Mouse (Mus musculus): ENCODE measurements around the gene Hnrnpll.

Gene Hnrnpll

DNA sequence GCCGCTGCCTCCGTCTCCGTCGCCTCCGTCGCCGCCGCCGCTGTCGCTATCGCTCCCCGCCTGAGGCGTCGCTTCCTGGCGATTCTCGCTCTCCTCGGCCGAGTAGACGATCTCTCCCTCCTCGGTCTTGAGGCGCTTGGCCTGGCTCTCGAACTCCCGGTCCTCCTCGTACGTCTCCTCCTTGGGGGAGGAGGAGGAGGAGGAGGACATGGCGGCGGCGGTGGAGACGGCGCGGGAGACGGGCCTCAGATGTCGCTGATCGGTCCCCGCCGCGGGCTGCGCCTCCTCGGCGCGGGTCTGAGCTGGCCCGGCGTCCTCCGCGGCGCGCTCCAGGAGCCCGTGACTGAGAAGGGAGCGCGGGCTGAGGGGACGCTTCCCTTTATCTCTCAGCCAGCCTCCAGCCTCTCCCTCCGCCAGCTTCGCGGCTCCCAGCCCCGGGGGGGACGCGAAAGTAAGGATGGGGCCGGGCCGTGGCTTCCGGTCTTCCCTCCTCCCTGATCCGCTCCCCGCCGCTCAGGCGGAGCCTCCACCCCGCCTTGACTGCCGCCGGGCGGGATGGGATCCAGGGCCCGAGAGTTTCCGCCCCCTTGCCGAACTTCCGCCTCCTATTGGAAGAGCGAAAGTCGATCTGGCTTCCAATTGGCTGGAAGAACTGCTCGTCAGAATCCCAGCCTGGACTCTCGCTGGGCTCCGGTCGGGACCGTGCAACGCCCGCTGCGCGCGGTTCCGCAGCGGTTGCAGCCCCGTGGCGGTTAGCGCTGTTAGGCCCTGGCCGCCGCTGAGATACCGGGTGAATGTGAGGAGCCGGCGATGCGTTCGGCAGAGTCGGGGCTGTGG lies at the start of gene Hnrnpll:
Gene Hnrnpll, minus strand, starts transcription at position 552 of the 837 bp plus-strand sequence.
- DNase-seq (ENCODE audit: low read depth, low spot score) = peak; percentile 98

GRCm38 (mm10) chr17:80105348-80105978 lies 43.3 kb upstream of the Hnrnpll start:
- no peak for DNase-seq (ENCODE audit: low read depth, low spot score)

DNA sequence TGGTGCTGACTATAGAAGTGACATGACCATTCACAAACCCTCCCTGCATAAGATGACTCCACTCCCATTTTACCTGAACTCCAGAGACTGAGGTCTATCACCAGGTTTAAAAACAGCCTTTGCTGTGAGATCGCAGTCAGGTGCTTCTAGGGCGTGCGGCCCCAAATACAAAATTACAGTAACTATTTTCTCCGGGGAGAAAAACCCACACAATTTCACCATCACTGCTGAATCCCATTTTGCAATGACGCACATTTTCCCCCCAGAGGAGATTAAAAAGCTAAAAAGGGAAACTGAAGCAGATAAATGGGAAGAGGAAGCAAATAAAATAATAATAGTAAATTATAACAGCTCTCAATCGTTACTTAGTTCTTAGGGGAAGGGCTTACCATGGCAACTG lies 37.7 kb upstream of the Hnrnpll start:
- no peak for DNase-seq (ENCODE audit: low read depth, low spot score)

- no peak for DNase-seq (ENCODE audit: low read depth, low spot score)
Observed at GRCm38 (mm10) chr17:80097221-80097620, 35.1 kb upstream of the Hnrnpll start.

DNA sequence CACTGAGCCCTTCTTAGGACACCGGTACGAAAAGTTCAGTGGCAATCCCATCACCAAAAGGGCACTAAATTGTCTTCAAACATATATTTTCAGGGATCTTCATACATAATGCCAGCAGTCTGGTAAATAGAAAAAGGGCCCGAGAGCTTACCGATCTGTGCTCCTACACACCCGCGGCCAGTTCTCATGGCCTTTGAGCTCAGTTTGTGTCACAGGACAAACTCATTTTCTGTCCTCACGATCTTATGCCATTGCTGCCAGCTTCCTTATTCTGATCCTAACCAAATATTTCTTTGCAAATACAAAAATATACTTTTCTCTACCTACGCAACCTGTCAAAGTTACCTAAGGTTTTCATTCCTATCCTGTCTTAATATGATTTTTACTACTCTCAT lies 34.6 kb upstream of the Hnrnpll start:
- DNase-seq (ENCODE audit: low read depth, low spot score) = no peak

DNA sequence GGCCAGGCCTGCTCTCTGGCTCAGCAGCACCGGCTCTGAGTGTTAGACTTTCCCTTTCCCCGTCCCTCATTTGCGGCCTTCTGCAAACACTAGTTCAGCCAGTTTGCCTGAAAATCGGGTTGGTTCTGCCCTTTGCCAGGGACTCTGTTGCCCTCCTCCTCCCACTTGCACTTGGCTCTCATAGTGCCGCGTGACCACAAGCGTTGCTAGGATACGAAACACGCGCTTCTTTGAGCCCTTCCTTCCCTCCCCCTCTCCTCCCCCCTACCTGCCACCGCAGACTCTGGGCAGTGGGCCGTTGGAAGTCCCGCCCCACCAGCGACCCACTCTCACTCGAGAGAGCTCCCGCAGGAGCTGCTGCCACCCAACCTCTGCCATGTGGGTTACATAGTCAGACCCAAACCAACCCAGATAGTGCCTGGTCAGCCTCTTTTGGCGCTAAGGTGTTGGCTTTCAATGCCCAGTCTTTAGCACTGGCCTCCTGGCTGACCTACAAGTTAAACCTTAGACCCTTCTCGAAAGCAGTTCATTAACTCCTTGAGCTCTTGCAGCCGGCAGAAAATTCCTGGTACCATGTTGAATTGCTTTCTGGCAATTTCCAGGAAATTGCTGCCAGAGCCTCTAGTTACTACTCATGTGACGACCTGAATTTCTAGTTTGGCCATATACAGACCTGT lies 34.0 kb upstream of the Hnrnpll start:
- DNase-seq (ENCODE audit: low read depth, low spot score) = peak; percentile 52

DNA sequence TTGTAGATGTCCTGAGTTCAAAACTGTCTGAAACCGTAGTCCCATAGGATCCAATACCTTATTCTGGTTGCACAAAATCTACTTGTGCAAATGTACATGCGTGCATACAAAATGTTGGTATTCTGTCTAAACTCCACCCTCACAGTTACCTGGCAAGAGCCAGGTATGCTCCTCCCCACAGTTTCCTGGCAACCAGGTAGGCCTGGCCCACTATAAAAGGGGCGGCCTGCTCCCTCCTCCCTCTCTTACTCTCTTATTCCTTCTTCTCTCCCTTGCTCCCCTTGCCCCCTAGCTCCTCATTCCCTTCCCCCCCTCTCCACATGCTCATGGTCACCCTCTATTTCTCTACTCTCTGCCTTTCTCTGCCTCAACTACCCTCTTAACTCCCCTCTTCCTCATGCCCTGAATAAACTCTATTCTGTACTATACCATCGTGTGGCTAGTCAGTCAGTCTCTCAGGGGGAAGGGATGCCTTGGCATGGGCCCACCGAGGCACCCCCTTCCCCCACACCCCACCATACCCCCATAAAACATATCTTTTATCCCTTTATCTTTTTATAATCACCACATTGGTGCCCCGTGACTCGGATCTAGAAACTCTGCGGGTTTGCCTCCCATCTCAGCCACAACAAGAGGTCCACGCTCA lies 33.2 kb upstream of the Hnrnpll start:
- DNase-seq (ENCODE audit: low read depth, low spot score) = no peak

GRCm38 (mm10) chr17:80091879-80092549 lies 29.9 kb upstream of the Hnrnpll start:
- no peak for DNase-seq (ENCODE audit: low read depth, low spot score)

- no peak for DNase-seq (ENCODE audit: low read depth, low spot score)
Observed at GRCm38 (mm10) chr17:80090551-80090950, 28.4 kb upstream of the Hnrnpll start.

GRCm38 (mm10) chr17:80088168-80088567 lies 26.0 kb upstream of the Hnrnpll start:
- DNase-seq (ENCODE audit: low read depth, low spot score) = no peak

GRCm38 (mm10) chr17:80086591-80086990 lies 24.5 kb upstream of the Hnrnpll start:
- no peak for DNase-seq (ENCODE audit: low read depth, low spot score)

DNA sequence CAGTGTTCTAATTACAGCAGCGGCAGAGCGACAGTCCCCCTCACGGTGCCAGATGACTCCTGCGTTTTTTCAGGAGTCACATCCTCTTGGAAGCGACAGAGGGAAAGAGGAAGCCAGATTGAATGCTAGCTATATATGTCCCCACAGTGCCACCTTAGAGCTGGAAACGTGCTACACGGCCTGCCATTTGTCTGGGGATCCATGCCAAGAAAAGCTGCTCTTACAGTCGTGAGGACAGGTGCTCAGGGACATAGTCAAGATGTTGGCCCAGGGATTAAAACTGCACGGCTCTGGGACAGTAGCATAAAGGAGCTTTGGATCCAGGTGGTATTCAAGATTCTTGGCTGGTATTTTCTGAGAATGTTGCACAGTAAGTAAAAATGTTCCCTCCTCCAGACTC lies 22.3 kb upstream of the Hnrnpll start:
- DNase-seq (ENCODE audit: low read depth, low spot score) = no peak

- no peak for DNase-seq (ENCODE audit: low read depth, low spot score)
Observed at GRCm38 (mm10) chr17:80083223-80083622, 21.1 kb upstream of the Hnrnpll start.

DNA sequence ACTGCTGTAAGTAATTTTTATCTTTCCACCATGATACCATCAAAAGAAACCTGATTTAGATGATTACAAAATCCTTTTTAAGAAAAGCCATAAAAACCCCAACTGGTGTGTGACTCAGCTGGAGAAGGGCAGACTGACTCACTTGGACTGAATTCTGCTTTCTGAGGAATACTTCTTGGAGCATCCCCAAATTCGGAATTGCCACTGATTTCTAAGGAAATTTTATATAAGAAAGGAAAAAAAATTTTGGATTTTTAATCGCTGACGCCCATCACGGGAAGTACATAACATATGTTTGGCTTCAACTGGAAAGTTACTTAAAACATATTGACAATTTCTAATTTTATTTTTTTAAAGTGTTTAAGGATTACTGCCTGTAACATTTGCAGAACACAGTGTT lies 16.6 kb upstream of the Hnrnpll start:
- DNase-seq (ENCODE audit: low read depth, low spot score) = no peak

DNA sequence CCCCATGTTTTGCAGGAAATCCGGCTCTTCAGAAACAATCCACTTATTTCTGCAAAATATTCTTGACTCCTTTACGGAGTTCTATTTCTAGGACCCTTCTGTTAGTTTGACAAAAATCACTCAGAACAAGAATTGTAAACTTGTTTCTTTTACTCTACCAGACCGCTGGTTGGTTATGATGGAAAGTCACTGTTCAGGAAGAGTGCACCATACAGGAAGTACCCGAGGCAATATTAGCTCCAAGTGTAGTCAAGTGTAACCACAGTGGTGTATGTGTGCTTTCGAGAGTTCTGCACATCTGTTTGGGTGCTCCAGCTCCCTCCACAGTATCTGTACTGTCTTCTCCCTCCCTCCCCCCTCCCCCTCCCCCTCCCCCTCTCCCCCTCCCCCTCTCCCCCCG lies 5.1 kb upstream of the Hnrnpll start:
- DNase-seq (ENCODE audit: low read depth, low spot score) = no peak

GRCm38 (mm10) chr17:80063840-80064495 lies 1.8 kb upstream of the Hnrnpll start:
- DNase-seq (ENCODE audit: low read depth, low spot score) = peak; percentile 35

DNA sequence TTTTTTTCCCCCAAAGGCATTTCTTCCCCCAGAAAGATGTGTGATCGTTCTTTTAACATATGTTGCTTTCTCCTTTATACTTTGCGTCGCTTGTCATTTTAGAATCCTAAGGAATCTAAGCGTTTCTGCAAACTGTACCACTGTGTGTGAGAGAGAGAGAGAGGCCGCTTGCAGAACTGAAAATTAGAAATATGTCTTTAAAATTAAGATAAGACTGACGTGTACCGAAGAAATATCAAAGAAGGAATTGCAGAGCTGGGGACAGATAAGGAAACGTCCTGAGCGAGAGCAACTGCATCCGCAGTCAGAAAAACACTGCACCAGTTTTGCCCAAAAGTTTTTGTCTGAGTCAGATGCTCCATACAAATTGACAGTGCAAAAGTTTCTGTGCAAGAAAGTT lies 1.3 kb upstream of the Hnrnpll start:
- DNase-seq (ENCODE audit: low read depth, low spot score) = no peak

GRCm38 (mm10) chr17:80062620-80063010 lies 481 bp upstream of the Hnrnpll start:
- DNase-seq (ENCODE audit: low read depth, low spot score) = no peak

- peak; percentile 40 for DNase-seq (ENCODE audit: low read depth, low spot score)
Observed at GRCm38 (mm10) chr17:80060828-80061782, 1.0 kb downstream of the Hnrnpll start.

GRCm38 (mm10) chr17:80060151-80060550 lies 2.0 kb downstream of the Hnrnpll start:
- DNase-seq (ENCODE audit: low read depth, low spot score) = no peak
